Mouse (Mus musculus): Measurements from ENCODE around the gene Tgm5.
"Not testable (repeated sequence)": the region's sequence is repeated elsewhere in the genome, so short reads cannot be mapped to it uniquely, and the experiment has no call there.

Tgm5 gene

GRCm38 (mm10) chr2:121085480-121086185 is at the start of gene Tgm5:
Gene Tgm5 (minus strand): TSS chr2:121085841.
- no peak for DNase-seq (ENCODE audit: low spot score in 2 of 2)

GRCm38 (mm10) chr2:121132822-121133221 is 47.2 kb upstream of the Tgm5 start:
- DNase-seq (ENCODE audit: low spot score in 2 of 2) = no peak

- no peak for DNase-seq (ENCODE audit: low spot score in 2 of 2)
These were observed 43.4 kb upstream of the Tgm5 start for GRCm38 (mm10) chr2:121128865-121129620.

DNA sequence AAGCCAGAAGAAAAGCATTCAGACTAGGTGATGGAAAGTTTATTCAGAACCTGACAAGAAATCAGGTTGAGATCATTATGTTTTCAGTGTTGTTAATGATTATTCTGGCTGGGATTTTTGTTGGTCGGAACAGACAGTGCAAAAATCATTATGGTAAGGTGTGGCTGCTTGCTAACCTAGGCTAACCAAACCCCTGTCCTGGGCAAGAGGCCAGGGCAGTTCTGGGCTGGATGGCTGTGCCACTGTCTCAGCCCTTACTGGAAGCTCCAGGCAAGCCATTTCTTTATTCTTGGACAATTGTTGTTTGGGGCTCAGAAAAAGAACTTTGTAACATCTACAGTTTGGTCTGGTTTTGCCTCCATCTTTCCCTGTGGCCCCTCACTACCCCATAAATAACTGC is 41.9 kb upstream of the Tgm5 start:
- DNase-seq (ENCODE audit: low spot score in 2 of 2) = no peak

DNA sequence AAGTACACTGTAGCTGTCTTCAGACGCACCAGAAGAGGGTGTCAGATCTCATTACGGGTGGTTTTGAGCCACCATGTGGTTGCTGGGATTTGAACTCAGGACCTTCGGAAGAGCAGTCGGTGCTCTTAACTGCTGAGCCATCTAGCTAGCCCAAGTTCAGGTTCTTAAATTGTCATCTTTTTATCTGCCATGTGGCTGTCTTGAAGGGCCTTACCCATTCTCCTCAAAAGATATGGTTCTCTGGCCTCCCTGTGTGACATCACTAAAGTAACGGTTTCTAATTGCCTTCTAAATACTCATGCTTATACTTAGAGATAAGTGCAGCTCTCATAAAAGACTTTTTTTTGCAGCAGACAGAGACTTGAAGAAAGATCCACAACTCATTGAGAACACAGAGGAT is 40.7 kb upstream of the Tgm5 start:
- not testable (repeated sequence) for DNase-seq (ENCODE audit: low spot score in 2 of 2)

GRCm38 (mm10) chr2:121119260-121119659 is 33.6 kb upstream of the Tgm5 start:
- no peak for DNase-seq (ENCODE audit: low spot score in 2 of 2)

DNA sequence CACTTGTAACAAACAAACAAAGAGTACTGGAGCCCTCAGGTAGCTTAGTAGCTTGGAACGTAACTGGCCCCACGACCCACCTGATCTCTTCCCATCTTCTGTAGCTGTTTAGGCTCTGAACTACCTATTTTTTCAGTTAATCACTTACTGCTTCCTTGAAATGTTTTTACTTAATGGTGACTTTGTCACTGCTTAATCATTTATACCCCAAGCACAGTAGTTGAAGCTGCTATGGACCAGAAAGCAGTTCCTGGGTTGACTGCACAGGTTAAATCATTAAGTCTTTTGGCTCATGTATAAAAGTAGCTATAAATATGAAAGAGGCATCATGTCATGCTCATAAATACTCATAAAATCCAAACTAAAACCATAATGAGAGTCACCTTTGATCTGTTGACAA is 29.8 kb upstream of the Tgm5 start:
- no peak for DNase-seq (ENCODE audit: low spot score in 2 of 2)

DNA sequence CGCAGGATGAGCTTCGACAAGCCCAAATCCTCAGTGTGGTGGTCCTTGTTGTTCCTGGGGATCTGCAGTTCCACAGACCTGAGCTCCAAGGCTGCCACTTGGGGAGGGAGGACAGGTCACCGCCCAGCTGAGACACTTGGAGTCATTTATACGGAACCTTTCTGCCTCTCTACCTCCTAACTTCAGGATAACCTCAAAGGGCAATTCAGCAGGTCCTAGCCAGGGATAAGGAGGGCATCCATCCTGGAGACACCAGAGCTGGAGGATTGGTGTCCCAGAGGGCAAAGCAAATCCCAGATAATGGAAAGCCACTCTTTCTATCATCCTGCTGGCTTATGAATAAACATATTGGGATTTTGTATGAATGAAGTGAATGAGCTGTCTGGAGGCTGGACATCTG is 24.1 kb upstream of the Tgm5 start, which contains the start of gene Tgm7:
Gene Tgm7, minus strand, starts transcription at position 101 of the 400 bp plus-strand sequence.
- DNase-seq (ENCODE audit: low spot score in 2 of 2) = no peak

- DNase-seq (ENCODE audit: low spot score in 2 of 2) = no peak
These were observed 20.3 kb upstream of the Tgm5 start for GRCm38 (mm10) chr2:121105940-121106339.

DNA sequence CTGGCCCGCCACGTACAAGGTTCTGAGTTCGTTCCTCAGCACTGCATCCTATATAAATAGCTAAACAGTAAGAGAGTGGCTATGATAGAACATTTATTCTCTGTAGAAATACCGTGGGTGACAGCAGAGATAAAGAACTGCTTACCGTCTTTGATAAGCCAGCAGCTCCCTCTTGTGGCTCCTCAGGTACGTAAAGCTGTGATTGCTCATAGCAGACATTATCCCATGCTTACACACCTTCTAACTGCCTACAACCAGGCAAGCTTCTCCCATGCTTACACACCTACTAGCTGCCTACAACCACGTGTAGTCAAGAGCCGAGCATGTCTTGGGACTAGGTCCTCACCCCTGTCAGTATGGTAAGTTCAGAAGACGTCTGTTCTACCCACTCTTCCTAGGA is 16.4 kb upstream of the Tgm5 start:
- peak; percentile 83 to 85 for DNase-seq (ENCODE audit: low spot score in 2 of 2)

DNA sequence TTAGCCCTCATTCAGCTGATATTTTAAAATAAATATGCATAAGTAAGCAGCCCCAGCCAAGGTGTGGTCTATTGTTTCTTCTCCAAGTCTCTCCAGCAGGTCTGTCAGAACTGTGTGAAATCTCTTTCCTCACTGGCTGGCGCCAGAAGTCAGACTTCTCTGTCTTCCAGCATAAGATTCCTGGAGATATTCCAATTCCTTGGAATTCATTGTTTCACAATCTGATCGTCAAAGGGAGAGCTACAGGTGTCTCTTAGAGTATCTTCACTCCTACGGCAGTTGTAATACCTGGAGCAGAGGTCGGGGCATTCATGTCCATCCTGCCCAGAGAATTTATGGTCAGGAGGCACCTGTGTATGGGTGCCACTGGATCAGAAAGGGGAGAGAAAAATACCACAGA is 4.1 kb upstream of the Tgm5 start:
- no peak for DNase-seq (ENCODE audit: low spot score in 2 of 2)

GRCm38 (mm10) chr2:121088507-121088906 is 2.9 kb upstream of the Tgm5 start:
- DNase-seq (ENCODE audit: low spot score in 2 of 2) = no peak

DNA sequence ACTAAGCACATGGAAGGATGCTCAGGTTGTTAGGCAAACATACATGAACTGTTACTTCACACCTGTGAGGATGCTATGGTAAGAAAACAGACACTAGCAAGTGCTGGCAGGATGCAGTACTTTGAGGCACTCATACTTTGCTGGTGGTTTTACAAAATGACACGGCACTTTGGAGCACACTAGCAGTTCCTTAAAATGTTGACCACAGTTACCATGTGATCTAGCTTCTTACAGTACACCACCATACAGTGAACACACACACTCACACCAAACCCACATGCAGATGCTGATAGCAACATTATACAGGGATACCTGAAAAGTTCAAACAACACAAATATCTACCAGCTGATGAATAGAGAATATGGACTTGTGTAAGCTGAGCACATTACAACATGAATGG is 3.0 kb downstream of the Tgm5 start:
- DNase-seq (ENCODE audit: low spot score in 2 of 2) = no peak

GRCm38 (mm10) chr2:121074747-121075146 is 10.9 kb downstream of the Tgm5 start:
- no peak for DNase-seq (ENCODE audit: low spot score in 2 of 2)

DNA sequence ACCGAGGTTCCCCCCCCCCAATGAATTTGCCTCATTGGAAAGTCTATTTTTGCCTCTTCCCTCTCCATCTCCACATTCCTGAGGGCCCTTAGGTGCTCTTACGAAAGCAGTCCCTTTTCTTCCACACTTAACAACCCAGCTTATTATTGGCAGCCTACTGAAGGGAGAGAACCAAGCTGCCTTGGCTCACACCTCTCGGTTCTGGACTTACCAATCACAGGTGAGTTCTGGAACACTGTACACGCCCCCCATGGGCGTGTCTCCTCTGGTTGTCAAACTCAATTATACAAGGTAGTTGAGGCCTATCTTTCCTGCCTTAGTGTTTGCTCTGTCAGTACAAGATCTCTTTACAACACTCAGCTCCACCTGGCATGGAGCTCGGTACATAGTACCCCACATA is 13.8 kb downstream of the Tgm5 start:
- no peak for DNase-seq (ENCODE audit: low spot score in 2 of 2)

DNA sequence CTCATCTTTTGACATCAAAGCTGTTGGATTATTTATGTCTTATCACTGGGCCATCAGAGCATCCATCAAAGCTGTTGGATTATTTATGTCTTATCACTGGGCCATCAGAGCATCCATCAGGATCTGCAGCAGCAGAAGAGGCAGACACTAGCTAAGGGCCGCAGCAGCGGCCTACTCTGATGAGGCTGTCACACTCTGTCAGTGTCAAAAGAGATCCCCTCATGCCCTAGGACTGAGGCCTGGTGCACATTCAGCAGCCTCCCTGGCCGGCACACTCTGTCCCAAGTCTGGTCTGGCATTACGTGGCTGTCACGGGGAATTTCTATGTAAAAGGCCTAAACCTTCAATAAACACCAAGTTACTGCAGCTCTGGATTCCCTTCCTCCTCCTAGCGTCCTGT is 16.1 kb downstream of the Tgm5 start:
- DNase-seq (ENCODE audit: low spot score in 2 of 2) = no peak

DNA sequence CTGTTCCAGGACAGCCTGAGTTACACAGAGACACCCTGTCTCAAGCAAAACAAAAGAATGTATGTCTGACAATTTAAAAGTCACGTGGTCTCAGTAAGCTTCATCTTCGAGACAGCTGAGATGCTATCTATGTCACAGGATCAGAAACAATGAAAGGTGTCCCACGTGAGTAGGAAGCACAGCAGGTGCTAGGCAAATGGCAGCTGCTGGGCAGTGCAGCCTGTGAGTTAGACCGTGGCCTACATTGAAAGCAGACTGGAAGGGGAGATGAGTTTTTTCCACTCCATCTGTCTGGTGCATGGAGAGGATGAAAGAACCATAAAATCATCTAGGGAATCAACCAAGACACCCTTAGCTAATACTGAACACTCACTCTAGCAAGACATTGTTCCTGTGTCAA is 18.5 kb downstream of the Tgm5 start:
- DNase-seq (ENCODE audit: low spot score in 2 of 2) = no peak

DNA sequence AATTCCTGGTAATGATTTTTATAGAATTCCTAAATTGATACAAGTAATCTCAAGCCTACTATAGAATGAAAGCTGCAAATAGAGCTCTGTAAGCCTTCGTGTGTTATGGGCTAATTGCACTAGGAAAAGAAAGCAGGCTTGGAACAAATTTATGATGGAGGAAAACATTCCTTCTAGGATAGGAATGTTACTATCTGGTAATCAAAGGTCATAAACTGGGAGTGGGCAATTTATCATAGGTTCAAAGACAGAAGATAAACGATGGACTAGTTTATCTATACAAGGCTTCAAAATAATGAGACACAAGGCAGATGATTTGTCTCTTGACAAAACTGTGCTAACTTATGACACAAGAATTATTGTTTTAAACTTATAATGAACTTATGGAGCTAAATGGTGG is 24.3 kb downstream of the Tgm5 start:
- no peak for DNase-seq (ENCODE audit: low spot score in 2 of 2)

DNA sequence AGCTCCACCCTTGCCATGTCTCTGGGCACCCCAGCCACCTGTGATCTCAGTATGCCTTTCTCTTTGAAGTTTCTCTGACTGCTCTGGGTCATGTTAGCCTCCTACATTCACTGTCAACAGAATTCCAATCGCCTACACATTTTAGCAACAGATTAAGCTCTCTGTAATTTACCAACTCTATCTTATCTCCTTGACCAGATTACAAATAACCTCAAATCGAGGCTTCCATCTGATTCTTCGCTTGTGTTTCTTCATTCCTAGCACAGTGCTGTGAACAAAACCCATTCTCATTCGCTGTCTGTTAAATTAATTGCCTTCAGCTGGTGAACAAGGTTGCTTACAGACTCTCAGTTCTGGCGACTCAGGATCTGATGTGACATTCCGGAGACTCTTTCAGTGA is 27.6 kb downstream of the Tgm5 start:
- DNase-seq (ENCODE audit: low spot score in 2 of 2) = no peak

DNA sequence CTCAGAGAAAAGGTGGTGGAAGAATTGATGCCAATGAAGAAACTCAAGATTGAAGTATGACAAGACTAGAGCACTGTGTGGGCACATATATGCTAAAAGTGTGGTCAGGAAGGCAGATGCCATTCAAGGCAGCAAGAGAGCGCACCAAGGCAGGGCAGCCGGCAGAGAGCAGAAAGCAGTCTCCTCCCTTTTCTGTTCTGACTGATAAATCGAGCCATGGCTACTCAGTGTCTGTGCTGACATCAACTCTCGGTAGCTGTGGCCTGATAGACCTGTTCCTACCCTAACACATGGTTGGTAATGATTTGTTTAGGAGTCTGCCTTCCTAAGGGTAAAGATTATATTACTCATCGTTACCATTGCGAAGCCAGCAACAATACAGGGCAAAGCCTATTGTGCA is 29.7 kb downstream of the Tgm5 start:
- no peak for DNase-seq (ENCODE audit: low spot score in 2 of 2)

GRCm38 (mm10) chr2:121054060-121054459 is 31.6 kb downstream of the Tgm5 start:
- DNase-seq (ENCODE audit: low spot score in 2 of 2) = no peak

- no peak for DNase-seq (ENCODE audit: low spot score in 2 of 2)
These were observed 33.5 kb downstream of the Tgm5 start for GRCm38 (mm10) chr2:121052176-121052575.

GRCm38 (mm10) chr2:121045653-121046052 is 40.0 kb downstream of the Tgm5 start:
- DNase-seq (ENCODE audit: low spot score in 2 of 2) = no peak
